Comparison of ENCODE assay signal across 14 mouse cellular contexts in genomic region chr9:119407884-119408283, GRCm38 (mm10). TPM values are rescaled to one million over a fixed set of nuclear protein-coding genes. Genes with fewer than 3 reads are reported as not detected.
DNase-seq lines count a peak whose midpoint lies in the region; ATAC-seq lines count a peak whose summit lies in the region.
"Had no signal": no experiment of that assay in that cellular context is flagged by ENCODE, and none has a peak within 500 bp of the region (broad histone marks: within the 10 kb centered on the region; RNA-seq: fewer than 3 reads in every experiment).

No protein-coding gene starts in this region.

- intact Hi-C loops in left cerebral cortex, postnatal 4 days (cut with DNase I): no loop called here

- no peaks in the 10 kb centered on the region for H3K9me3 ChIP-seq in hindbrain, embryonic 11.5 days (ENCODE audit: control insufficient read depth, low read length)
- H3K9me3 ChIP-seq in hindbrain, embryonic 14.5 days (ENCODE audit: control insufficient read depth, low read length): no peaks in the 10 kb centered on the region
- H3K9me3 ChIP-seq in embryonic facial prominence, embryonic 10.5 days: peaks cover 12% of the 10 kb centered on the region; the same call in 1 of the 2 replicates
- H3K9me3 ChIP-seq in kidney, embryonic 16.5 days (ENCODE audit: low read length): peaks cover 16% of the 10 kb centered on the region

- peaks cover 6% of the 10 kb centered on the region; the same call in 1 of the 2 replicates for H3K4me1 ChIP-seq in hindbrain, embryonic 11.5 days (replicated peaks; ENCODE audit: control insufficient read depth, insufficient read depth, low read length)
- H3K4me1 ChIP-seq in hindbrain, embryonic 14.5 days (replicated peaks; ENCODE audit: control insufficient read depth, insufficient read depth, low read length): peaks cover 32% of the 10 kb centered on the region
- H3K4me1 ChIP-seq in embryonic facial prominence, embryonic 10.5 days: peaks cover 59% of the 10 kb centered on the region
- peaks cover 56% of the 10 kb centered on the region for H3K4me1 ChIP-seq in kidney, embryonic 16.5 days (ENCODE audit: insufficient read depth, low read length)

- H3K36me3 ChIP-seq in hindbrain, embryonic 11.5 days (ENCODE audit: control insufficient read depth, insufficient read depth, low read length): 0 out of 2 replicates have a peak, but pooled peaks cover 4% of the 10 kb centered on the region
- H3K36me3 ChIP-seq in hindbrain, embryonic 14.5 days (replicated peaks; ENCODE audit: control insufficient read depth, insufficient read depth): no peaks in the 10 kb centered on the region
- peaks cover 82% of the 10 kb centered on the region for H3K36me3 ChIP-seq in embryonic facial prominence, embryonic 10.5 days (replicated peaks)
- peaks cover 10% of the 10 kb centered on the region for H3K36me3 ChIP-seq in kidney, embryonic 16.5 days (ENCODE audit: insufficient read depth, low read length)

- 78% methylated on average over 15 of the region's 15 CpGs for WGBS in hindbrain, embryonic 11.5 days
- 88% methylated on average over 15 of the region's 15 CpGs for WGBS in hindbrain, embryonic 14.5 days
- WGBS in embryonic facial prominence, embryonic 10.5 days: 76% methylated on average over 15 of the region's 15 CpGs
- WGBS in kidney, embryonic 16.5 days: 33% methylated on average over 15 of the region's 15 CpGs

- no peak overlapping the region for H3K27ac ChIP-seq in hindbrain, embryonic 11.5 days (ENCODE audit: low read depth, low read length)
- H3K27ac ChIP-seq in hindbrain, embryonic 14.5 days: no peak overlapping the region
- peak overlapping the region; percentile 10; the same call in 1 of the 2 replicates for H3K27ac ChIP-seq in embryonic facial prominence, embryonic 10.5 days (replicated peaks)
- H3K27ac ChIP-seq in kidney, embryonic 16.5 days (ENCODE audit: low read length): peak overlapping the region; percentile 74
- H3K27ac ChIP-seq: layer of hippocampus, adult 2 months had no signal

- no peak for DNase-seq in hindbrain, embryonic 11.5 days (ENCODE audit: low spot score)
- DNase-seq in hindbrain, embryonic 14.5 days (ENCODE audit: low spot score): no peak
- DNase-seq in embryonic facial prominence, embryonic 10.5 days (ENCODE audit: low spot score): no peak
- peak; percentile 51 for DNase-seq in gastrocnemius, adult 18-20 months (ENCODE audit: low spot score)
- no peak for DNase-seq in left cerebral cortex, postnatal 4 days
- DNase-seq in right cerebral cortex, postnatal 25 days: no peak
- DNase-seq in left cerebral cortex, adult 9 months (ENCODE audit: low spot score in 2 of 2): no peak
- DNase-seq: heart, postnatal 36 days had no signal

- H3K9ac ChIP-seq in hindbrain, embryonic 11.5 days (ENCODE audit: low read depth, low read length): 0 out of 2 replicates have a peak overlapping the region, but pooled peaks have one; percentile 7
- no peak overlapping the region for H3K9ac ChIP-seq in hindbrain, embryonic 14.5 days
- H3K9ac ChIP-seq in kidney, embryonic 16.5 days (replicated peaks; ENCODE audit: low read length): peak overlapping the region; percentile 7; the same call in 1 of the 2 replicates

- no peaks in the 10 kb centered on the region for H3K27me3 ChIP-seq in hindbrain, embryonic 11.5 days (ENCODE audit: control insufficient read depth, insufficient read depth, low read length)
- no peaks in the 10 kb centered on the region for H3K27me3 ChIP-seq in hindbrain, embryonic 14.5 days (ENCODE audit: control insufficient read depth, insufficient read depth, low read length)
- H3K27me3 ChIP-seq in embryonic facial prominence, embryonic 10.5 days (replicated peaks; ENCODE audit: low read depth, poor library complexity, severe bottlenecking): no peaks in the 10 kb centered on the region
- H3K27me3 ChIP-seq in kidney, embryonic 16.5 days (ENCODE audit: insufficient read depth, low read length): no peaks in the 10 kb centered on the region

- ATAC-seq in hindbrain, embryonic 11.5 days (ENCODE audit: low FRiP score): no peak
- ATAC-seq in hindbrain, embryonic 14.5 days (ENCODE audit: low FRiP score): no peak
- peak; percentile 66 for ATAC-seq in kidney, embryonic 16.5 days (ENCODE audit: low FRiP score, low TSS enrichment)

- H3K4me2 ChIP-seq in hindbrain, embryonic 11.5 days (replicated peaks; ENCODE audit: low read depth, low read length): no peak overlapping the region
- H3K4me2 ChIP-seq in hindbrain, embryonic 14.5 days (replicated peaks): no peak overlapping the region
- H3K4me2 ChIP-seq in kidney, embryonic 16.5 days (replicated peaks; ENCODE audit: low read depth, low read length): peak overlapping the region; percentile 42

- H3K4me3 ChIP-seq in hindbrain, embryonic 11.5 days (ENCODE audit: low read depth, low read length): no peak overlapping the region; the same call in 1 of the 2 replicates
- no peak overlapping the region for H3K4me3 ChIP-seq in hindbrain, embryonic 14.5 days (replicated peaks; ENCODE audit: low read length)
- H3K4me3 ChIP-seq in embryonic facial prominence, embryonic 10.5 days: peak overlapping the region; percentile 16; the same call in 1 of the 2 replicates
- 0 out of 2 replicates have a peak overlapping the region, but pooled peaks have one; percentile 13 for H3K4me3 ChIP-seq in kidney, embryonic 16.5 days (ENCODE audit: low read length)
- H3K4me3 ChIP-seq: erythroblast, embryonic 14.5 days; layer of hippocampus, adult 2 months had no signal

RNA-seq across cellular contexts. Expression of gene Acvr2b, which starts 6.0 kb away (rescaled TPM):
- polyA plus RNA-seq in hindbrain, embryonic 11.5 days (2014; fragmentation: Nextera tagmentation; extraction: Ambion mirVana): 75.9 and 83.3 TPM in 2 replicates
- polyA plus RNA-seq in hindbrain, embryonic 14.5 days (2014; fragmentation: Nextera tagmentation; extraction: Ambion mirVana): 45.4 and 49.3 TPM in 2 replicates
- polyA plus RNA-seq in embryonic facial prominence, embryonic 10.5 days (2016; fragmentation: Nextera tagmentation; extraction: Ambion mirVana): 78.6 and 85.6 TPM in 2 replicates
- 10 to 100 TPM; 12.4 to 14.1 TPM for total RNA-seq in gastrocnemius, adult 18-20 months (2021)
- polyA plus RNA-seq in kidney, embryonic 16.5 days (2015; fragmentation: Nextera tagmentation; extraction: Ambion mirVana): 18.7 and 23.6 TPM in 2 replicates
- 10 to 100 TPM; 23.8 to 24.6 TPM for total RNA-seq in left cerebral cortex, postnatal 4 days (2021)

RNA-seq across cellular contexts. Expression of gene Exog, which starts 36.9 kb away (rescaled TPM):
- 46.2 and 47.3 TPM in 2 replicates for polyA plus RNA-seq in hindbrain, embryonic 11.5 days (2014; fragmentation: Nextera tagmentation; extraction: Ambion mirVana)
- polyA plus RNA-seq in hindbrain, embryonic 14.5 days (2014; fragmentation: Nextera tagmentation; extraction: Ambion mirVana): 52.7 and 56.7 TPM in 2 replicates
- polyA plus RNA-seq in embryonic facial prominence, embryonic 10.5 days (2016; fragmentation: Nextera tagmentation; extraction: Ambion mirVana): 44.2 and 45.3 TPM in 2 replicates
- 1 to 10 TPM; 1.6 TPM for total RNA-seq in gastrocnemius, adult 18-20 months (2021)
- 24.8 and 27.9 TPM in 2 replicates for polyA plus RNA-seq in kidney, embryonic 16.5 days (2015; fragmentation: Nextera tagmentation; extraction: Ambion mirVana)
- 10 to 100 TPM; 28.8 to 29.0 TPM for total RNA-seq in left cerebral cortex, postnatal 4 days (2021)

RNA-seq across cellular contexts. Expression of gene Slc22a14, which starts 42.5 kb away (rescaled TPM):
- polyA plus RNA-seq in hindbrain, embryonic 11.5 days (2014; fragmentation: Nextera tagmentation; extraction: Ambion mirVana): not detected in 2 replicates
- not detected in 2 replicates for polyA plus RNA-seq in hindbrain, embryonic 14.5 days (2014; fragmentation: Nextera tagmentation; extraction: Ambion mirVana)
- not detected in 2 replicates for polyA plus RNA-seq in embryonic facial prominence, embryonic 10.5 days (2016; fragmentation: Nextera tagmentation; extraction: Ambion mirVana)
- not detected for total RNA-seq in gastrocnemius, adult 18-20 months (2021)
- polyA plus RNA-seq in kidney, embryonic 16.5 days (2015; fragmentation: Nextera tagmentation; extraction: Ambion mirVana): 0.08 and 0.12 TPM in 2 replicates
- total RNA-seq in left cerebral cortex, postnatal 4 days (2021): not detected
- total RNA-seq: common myeloid progenitor, adult 5-6 weeks; layer of hippocampus, adult 2 months had no signal
- polyA plus RNA-seq: erythroblast, embryonic 14.5 days; limb, embryonic 11.5 days; stomach, embryonic 14.5 days had no signal

RNA-seq across cellular contexts. Expression of gene Xylb, which starts 50.7 kb away (rescaled TPM):
- polyA plus RNA-seq in hindbrain, embryonic 11.5 days (2014; fragmentation: Nextera tagmentation; extraction: Ambion mirVana): 4.6 and 5.4 TPM in 2 replicates
- 3.8 and 4.8 TPM in 2 replicates for polyA plus RNA-seq in hindbrain, embryonic 14.5 days (2014; fragmentation: Nextera tagmentation; extraction: Ambion mirVana)
- 9.3 and 9.8 TPM in 2 replicates for polyA plus RNA-seq in embryonic facial prominence, embryonic 10.5 days (2016; fragmentation: Nextera tagmentation; extraction: Ambion mirVana)
- total RNA-seq in gastrocnemius, adult 18-20 months (2021): under 1 TPM; 0.09 to 0.38 TPM
- polyA plus RNA-seq in kidney, embryonic 16.5 days (2015; fragmentation: Nextera tagmentation; extraction: Ambion mirVana): 34.7 and 35.8 TPM in 2 replicates
- 1 to 10 TPM; 2.9 to 3.5 TPM for total RNA-seq in left cerebral cortex, postnatal 4 days (2021)

Comparison
In these comparisons a context has a peak if more than half of its experiments do, and no peak if none do; other contexts are left out.
1. H3K27ac ChIP-seq: peak in embryonic facial prominence, embryonic 10.5 days (single experiment) and kidney, embryonic 16.5 days (single experiment); none in hindbrain, embryonic 11.5 days (single experiment) and hindbrain, embryonic 14.5 days (single experiment).
2. H3K4me3 ChIP-seq: peak in embryonic facial prominence, embryonic 10.5 days (single experiment) and kidney, embryonic 16.5 days (single experiment); none in hindbrain, embryonic 11.5 days (single experiment) and hindbrain, embryonic 14.5 days (single experiment).